Mouse (Mus musculus) midbrain, embryonic 13.5 days (tissue): ENCODE data around the gene Dido1. TPM values are rescaled to one million over a fixed set of nuclear protein-coding genes. Genes with fewer than 3 reads are reported as not detected.

Experiments used
- ATAC-seq: fragments of 200-750 bp; cut with Nextera tagmentation; 2 replicates; pipeline ENCODE4 v1.8.0; 2017; ENCODE audit warnings: mild to moderate bottlenecking, moderate TSS enrichment, moderate library complexity
- H3K27ac ChIP-seq: fragments of 300-500 bp; sonication (generic); 2 replicates; pipeline ENCODE4 v1.5.1; 2015; ENCODE audit warnings: inconsistent platforms, mild to moderate bottlenecking, moderate library complexity
- H3K27me3 ChIP-seq: fragments of 300-500 bp; sonication (generic); 2 replicates; pipeline ENCODE4 v1.6.1; 2015; ENCODE audit warnings: mild to moderate bottlenecking, inconsistent platforms
- H3K36me3 ChIP-seq: fragments of 300-500 bp; sonication (generic); 2 replicates; pipeline ENCODE4 v1.6.1; 2015; ENCODE audit warnings: mild to moderate bottlenecking, inconsistent platforms
- H3K4me1 ChIP-seq: fragments of 300-500 bp; sonication (generic); replicated peaks from 2 replicates; pipeline ENCODE4 v1.6.1; 2015; ENCODE audit warnings: inconsistent platforms
- H3K4me2 ChIP-seq: fragments of 300-500 bp; sonication (generic); replicated peaks from 2 replicates; pipeline ENCODE4 v1.6.1; 2015; ENCODE audit warnings: moderate library complexity, mild to moderate bottlenecking, inconsistent platforms
- H3K4me3 ChIP-seq: fragments of 300-500 bp; sonication (generic); replicated peaks from 2 replicates; pipeline ENCODE4 v1.5.1; 2015; ENCODE audit warnings: mild to moderate bottlenecking, inconsistent platforms
- H3K9ac ChIP-seq: fragments of 300-500 bp; sonication (generic); replicated peaks from 2 replicates; pipeline ENCODE4 v1.6.1; 2015; ENCODE audit warnings: mild to moderate bottlenecking, inconsistent platforms
- H3K9me3 ChIP-seq: fragments of 300-500 bp; sonication (generic); 2 replicates; pipeline ENCODE4 v1.6.1; 2016; ENCODE audit warnings: mild to moderate bottlenecking, inconsistent platforms
- WGBS: fragments of 180-500 bp; shearing (Covaris S2); methylation state at CpG from one replicate; pipeline ENCODE4 v1.1.7; 2015; 5-methylcytosine and 5-hydroxymethylcytosine counted together
- polyA plus RNA-seq: library from polyadenylated mRNA; unstranded; fragments of >200 nt; fragmentation: Nextera tagmentation; extraction: Ambion mirVana; gene quantifications from 2 replicates; pipeline ENCODE4 v1.2.1, GENCODE M21; 2015

The Dido1 gene
- polyA plus RNA-seq: 33.9 and 36.3 TPM in 2 replicates

DNA sequence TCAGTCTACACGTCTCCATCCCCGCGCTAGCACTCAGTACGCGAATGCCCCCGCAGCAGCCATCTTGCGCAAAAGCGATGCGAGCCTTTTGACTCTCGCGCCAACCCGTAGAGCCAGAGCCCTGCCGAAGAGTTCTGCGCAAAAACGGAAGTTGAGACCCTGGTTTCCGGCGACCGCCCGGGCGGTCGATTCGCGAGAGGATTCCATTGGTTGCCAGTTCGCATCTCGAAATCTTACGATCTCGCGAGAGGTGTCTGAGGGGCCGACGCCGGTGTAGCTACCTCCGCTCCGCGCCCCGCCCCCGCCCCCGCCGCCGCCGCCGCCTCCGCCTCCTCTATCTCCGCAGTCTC lies at the start of gene Dido1, which contains the start of gene Gid8:
TSS of gene Dido1 (minus strand) at position 77 of the 350 bp plus-strand sequence.
TSS of gene Gid8 (plus strand) at position 195 of the 350 bp plus-strand sequence.
- peak within 1 kb of the TSS; percentile 99 for H3K9ac ChIP-seq
- WGBS: 0% methylated on average over 43 of the region's 43 CpGs
- peak; percentile 96 for ATAC-seq
- peak within 1 kb of the TSS; percentile 87 for H3K4me2 ChIP-seq
- peaks cover 15% of the 10 kb centered on the region for H3K36me3 ChIP-seq
- H3K27me3 ChIP-seq: no peaks in the 10 kb centered on the region
- peak within 1 kb of the TSS; percentile 85 for H3K27ac ChIP-seq
- no peaks in the 10 kb centered on the region for H3K9me3 ChIP-seq
- peaks cover 26% of the 10 kb centered on the region for H3K4me1 ChIP-seq
- peak within 1 kb of the TSS; percentile 98 for H3K4me3 ChIP-seq

DNA sequence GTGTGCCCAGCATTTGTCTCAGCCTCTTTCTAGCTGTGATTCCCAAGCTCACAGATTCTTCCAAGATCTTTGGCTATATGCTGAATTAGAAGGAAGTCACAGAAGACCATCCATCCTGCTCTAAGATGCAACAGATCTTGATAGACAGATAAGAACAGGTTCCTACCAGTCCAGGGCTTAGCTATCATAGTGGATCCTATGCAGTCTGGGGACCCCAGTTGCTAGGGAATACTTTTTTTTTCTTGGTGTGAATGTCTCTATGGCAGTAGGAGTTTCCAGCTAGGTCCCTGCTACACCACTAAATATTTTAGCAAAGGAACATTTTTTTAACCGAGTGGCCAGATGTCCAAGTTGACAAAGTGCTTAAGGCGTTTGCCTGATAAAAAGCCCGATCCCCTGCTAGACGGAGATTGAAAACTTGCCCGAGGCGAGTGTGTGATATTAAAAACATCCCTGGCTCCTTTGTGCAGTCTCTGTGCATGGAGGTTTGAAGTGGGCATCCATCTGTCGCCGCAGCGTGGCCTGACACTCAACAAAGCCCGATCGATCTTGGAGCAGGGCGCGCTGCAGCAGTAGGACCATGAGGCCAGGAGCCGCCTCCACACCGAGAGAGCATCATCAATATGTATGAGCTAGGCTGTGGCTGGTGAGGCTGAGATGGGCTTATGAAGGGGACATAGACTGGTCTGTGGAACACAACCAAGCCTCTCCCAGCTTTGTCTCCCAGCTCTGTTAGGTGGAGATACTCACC lies 48.9 kb upstream of the Dido1 start:
- H3K9ac ChIP-seq: no peak overlapping the region
- peak overlapping the region; percentile 22; the same call in 1 of the 2 replicates for H3K4me2 ChIP-seq
- H3K4me1 ChIP-seq: peaks cover 39% of the 10 kb centered on the region
- no peaks in the 10 kb centered on the region for H3K27me3 ChIP-seq
- H3K4me3 ChIP-seq: no peak overlapping the region
- H3K36me3 ChIP-seq: no peaks in the 10 kb centered on the region
- H3K9me3 ChIP-seq: no peaks in the 10 kb centered on the region
- peak; percentile 91 for ATAC-seq
- peak overlapping the region; percentile 85 for H3K27ac ChIP-seq
- WGBS: 20% methylated on average over 15 of the region's 15 CpGs

DNA sequence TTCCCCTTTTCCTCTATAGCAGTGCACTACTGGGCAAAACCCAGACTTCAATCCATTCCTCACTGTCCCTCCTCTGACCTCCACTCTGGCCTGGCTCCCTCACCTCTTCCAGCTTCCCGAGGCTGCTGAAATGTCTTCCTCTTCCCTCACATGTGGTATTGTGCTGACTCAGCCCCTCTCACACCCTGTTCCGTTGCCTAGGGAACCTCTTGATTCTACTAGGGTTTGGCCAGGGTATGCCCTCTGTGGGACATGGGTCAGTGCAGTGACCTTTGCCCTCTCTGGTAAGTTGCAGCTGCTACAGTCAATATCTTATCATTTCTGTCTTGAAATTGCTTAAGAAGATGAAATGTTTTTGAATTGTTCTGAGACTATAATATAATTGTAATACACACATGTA lies 47.0 kb upstream of the Dido1 start:
- no peak overlapping the region for H3K27ac ChIP-seq
- no peaks in the 10 kb centered on the region for H3K9me3 ChIP-seq
- H3K27me3 ChIP-seq: no peaks in the 10 kb centered on the region; the same call in 1 of the 2 replicates
- no peak overlapping the region for H3K4me3 ChIP-seq
- no peak overlapping the region for H3K4me2 ChIP-seq
- WGBS: 17% methylated on average over 2 of the region's 2 CpGs
- H3K9ac ChIP-seq: no peak overlapping the region
- no peaks in the 10 kb centered on the region for H3K36me3 ChIP-seq
- H3K4me1 ChIP-seq: peaks cover 39% of the 10 kb centered on the region
- no peak for ATAC-seq

DNA sequence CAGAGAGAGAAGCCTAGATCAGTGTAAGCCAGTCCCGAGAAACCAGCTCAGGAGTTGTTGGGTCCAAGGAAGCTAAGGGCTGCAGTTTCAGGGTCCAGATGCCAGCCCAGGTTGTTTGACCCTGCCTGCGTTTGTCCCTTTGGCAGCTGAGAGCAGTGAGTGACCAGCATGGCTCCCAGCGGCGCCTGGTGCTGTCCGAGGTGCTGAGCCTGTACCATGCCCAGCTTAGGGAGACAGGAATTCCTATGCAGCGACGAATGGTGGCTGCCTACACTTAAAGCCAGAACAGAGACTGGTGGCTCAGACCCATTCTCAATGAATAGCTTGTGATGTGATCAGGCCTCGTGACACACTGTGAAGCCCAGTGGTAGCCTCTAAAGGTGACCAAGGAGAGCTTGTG lies 46.1 kb upstream of the Dido1 start:
- Histone ChIP-seq H3K27me3 (no peaks in the 10 kb centered on the region; the same call in 1 of the 2 replicates), H3K9me3 (no peaks in the 10 kb centered on the region), H3K4me1 (peaks cover 39% of the 10 kb centered on the region), H3K4me2 (no peak overlapping the region), H3K9ac (no peak overlapping the region), H3K4me3 (no peak overlapping the region), H3K27ac (0 out of 2 replicates have a peak overlapping the region, but pooled peaks have one; percentile 16), H3K36me3 (no peaks in the 10 kb centered on the region)
- ATAC-seq: no peak
- whole genome bisulfite sequencing: 4% methylated on average over 8 of the region's 8 CpGs

DNA sequence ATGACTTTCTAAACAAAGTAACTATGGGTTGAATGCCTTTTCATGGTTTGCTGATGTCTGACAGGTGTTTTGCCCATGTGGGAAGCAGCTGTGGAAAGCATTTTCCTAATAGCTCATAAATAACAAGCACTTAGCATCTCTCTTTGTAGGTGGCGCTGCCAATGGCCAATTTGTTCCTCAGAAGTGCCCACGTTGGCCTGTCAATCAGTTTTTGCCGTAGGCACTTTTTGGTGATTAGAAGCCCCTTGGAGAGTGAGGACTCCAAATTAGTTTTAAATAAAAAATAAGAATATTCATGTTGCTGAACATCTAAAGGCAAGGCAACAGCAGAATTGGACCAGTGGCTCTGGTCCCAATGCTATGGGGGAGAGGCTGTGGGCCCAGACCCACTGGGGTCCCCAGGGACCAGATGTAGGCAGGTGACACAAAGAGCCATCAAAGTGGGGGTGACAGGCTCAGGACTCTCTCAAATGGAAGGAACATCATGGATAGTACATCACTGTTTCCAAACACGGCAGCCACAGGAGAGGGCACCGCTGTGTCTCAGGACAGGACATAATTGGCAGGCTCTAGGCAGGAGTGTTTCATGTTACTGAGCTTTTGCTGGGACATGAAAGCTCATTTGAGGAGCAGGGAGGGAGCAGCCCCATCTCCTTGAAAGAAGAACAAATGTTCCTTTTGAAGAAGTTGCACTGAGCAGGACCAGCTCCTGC lies 45.3 kb upstream of the Dido1 start:
- WGBS: 53% methylated on average over 5 of the region's 5 CpGs
- no peak overlapping the region for H3K4me2 ChIP-seq
- ATAC-seq: peak; percentile 60
- H3K9ac ChIP-seq: no peak overlapping the region
- no peak overlapping the region for H3K27ac ChIP-seq
- H3K4me1 ChIP-seq: peaks cover 39% of the 10 kb centered on the region
- H3K9me3 ChIP-seq: no peaks in the 10 kb centered on the region
- no peaks in the 10 kb centered on the region for H3K36me3 ChIP-seq
- no peaks in the 10 kb centered on the region; the same call in 1 of the 2 replicates for H3K27me3 ChIP-seq
- no peak overlapping the region for H3K4me3 ChIP-seq

DNA sequence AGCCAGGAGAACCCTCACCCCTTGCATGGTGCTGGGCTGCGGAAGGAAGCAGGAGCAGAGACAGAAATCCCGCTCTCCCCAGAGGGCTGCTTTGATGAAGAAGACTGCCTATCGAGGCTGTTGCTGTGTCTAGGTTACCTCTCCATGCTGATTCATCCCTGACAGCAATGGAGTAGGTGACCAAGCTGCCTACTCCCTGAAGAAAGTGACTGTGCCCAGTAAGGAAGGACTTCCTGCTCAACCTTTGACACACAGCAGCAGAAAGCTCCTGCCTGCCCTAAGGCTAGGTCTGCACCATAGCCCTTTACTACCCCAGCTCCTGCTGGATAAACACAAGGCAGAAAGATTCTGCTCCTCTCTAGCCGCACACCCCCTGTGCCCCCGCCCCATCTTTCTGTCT lies 39.1 kb upstream of the Dido1 start:
- 65% methylated on average over 5 of the region's 5 CpGs for WGBS
- Histone ChIP-seq H3K27ac (no peak overlapping the region), H3K4me2 (no peak overlapping the region), H3K4me1 (peaks cover 20% of the 10 kb centered on the region), H3K36me3 (no peaks in the 10 kb centered on the region), H3K27me3 (peaks cover 7% of the 10 kb centered on the region; the same call in 1 of the 2 replicates), H3K4me3 (no peak overlapping the region), H3K9ac (no peak overlapping the region), H3K9me3 (no peaks in the 10 kb centered on the region)
- no peak for ATAC-seq

DNA sequence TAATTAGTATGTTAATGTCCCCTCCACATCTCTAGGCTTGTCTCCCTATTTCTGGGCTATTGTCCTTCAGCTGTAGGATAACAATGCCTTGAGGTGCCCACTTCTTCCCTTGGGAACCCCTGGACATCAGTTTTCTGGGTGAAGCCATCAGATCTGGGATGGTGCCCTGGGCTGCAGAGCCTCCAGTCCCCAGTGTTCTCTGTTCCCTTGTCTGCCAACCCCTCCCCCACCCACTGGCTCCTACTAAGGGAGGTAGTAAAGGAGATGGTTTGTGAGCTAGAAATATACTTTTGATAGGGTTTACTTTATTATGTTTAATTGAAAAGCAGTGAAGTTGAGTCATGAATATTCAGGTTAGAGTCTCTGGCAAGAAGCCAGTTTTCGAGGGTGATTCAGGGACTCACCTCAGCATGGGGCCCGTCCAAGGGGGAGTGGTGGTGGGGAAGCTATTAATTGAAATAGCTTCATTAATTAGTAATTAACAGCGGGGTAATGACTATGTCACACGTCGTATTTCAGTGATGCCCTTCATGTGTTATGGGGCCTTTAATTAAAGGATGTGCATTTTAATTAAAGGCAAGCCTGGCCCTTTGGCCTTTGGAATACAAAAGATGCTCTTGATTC lies 36.9 kb upstream of the Dido1 start:
- H3K4me2 ChIP-seq: no peak overlapping the region
- H3K36me3 ChIP-seq: no peaks in the 10 kb centered on the region
- H3K4me1 ChIP-seq: peaks cover 20% of the 10 kb centered on the region
- ATAC-seq: peak; percentile 43; the same call in 1 of the 2 replicates
- H3K9ac ChIP-seq: no peak overlapping the region
- H3K27ac ChIP-seq: no peak overlapping the region; the same call in 1 of the 2 replicates
- H3K4me3 ChIP-seq: no peak overlapping the region
- H3K27me3 ChIP-seq: 0 out of 2 replicates have a peak, but pooled peaks cover 7% of the 10 kb centered on the region
- no peaks in the 10 kb centered on the region for H3K9me3 ChIP-seq
- whole genome bisulfite sequencing: 23% methylated on average over 5 of the region's 5 CpGs

DNA sequence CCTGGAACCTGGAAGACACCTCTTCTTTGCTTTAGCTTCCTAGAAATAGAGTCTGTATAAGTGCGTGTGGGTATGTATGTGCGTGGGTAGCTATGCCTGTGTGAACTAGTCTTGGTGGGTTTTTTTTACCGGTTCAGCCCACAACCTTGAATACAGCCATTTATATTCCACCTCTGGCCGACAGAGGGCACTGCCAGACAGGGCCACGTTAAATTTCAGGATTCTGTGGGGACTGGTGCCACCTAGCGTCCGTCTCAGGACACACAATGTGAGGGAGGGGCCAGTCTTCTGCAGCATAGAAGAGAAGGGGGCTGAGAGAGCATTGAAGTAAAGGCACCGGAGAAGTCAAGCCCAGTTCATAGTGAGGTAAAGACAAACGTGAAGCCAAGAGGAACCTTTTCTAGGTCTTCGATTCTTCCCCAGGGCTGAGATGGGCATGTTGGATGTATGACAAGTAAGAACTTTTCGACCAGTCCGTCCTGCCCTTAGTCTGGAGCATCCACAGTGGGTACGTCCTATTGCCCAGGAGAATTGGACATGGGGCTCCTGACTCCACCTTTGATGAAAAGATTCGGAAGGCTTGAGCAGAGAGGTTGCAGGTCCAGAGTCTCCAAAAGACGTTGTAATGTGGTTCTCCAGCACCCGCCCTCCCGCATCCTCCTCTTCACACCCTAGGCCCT lies 35.6 kb upstream of the Dido1 start:
- H3K4me1 ChIP-seq: peaks cover 20% of the 10 kb centered on the region
- ATAC-seq: peak; percentile 84
- 37% methylated on average over 17 of the region's 17 CpGs for WGBS

DNA sequence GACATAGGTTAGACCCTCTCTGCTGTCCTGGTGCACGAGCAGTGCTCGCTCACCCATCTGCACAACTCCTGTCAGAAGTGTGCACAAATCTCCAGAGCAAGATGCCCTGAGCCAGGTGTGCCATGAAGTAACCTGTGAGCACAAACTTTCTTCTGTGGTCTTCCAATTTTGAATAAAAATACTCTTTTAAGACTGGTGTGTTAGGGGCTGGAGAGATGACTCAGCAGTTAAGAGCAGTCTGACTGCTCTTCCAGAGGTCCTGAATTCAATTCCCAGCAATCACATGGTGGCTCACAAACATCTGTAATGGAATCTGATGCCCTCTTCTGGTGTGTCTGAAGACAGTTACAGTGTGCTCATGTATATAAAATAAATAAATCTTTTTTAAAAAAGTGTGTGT lies 33.5 kb upstream of the Dido1 start:
- Histone ChIP-seq H3K36me3 (no peaks in the 10 kb centered on the region), H3K9ac (no peak overlapping the region), H3K27me3 (no peaks in the 10 kb centered on the region), H3K9me3 (no peaks in the 10 kb centered on the region), H3K4me3 (no peak overlapping the region), H3K4me2 (no peak overlapping the region), H3K27ac (no peak overlapping the region), H3K4me1 (peaks cover 12% of the 10 kb centered on the region)
- ATAC-seq: no peak
- WGBS: 96% methylated on average over 2 of the region's 2 CpGs

More for the DNA sequence above, 35.6 kb upstream of the Dido1 start:
- no peak overlapping the region for H3K4me3 ChIP-seq
- H3K9me3 ChIP-seq: no peaks in the 10 kb centered on the region
- H3K36me3 ChIP-seq: no peaks in the 10 kb centered on the region
- H3K9ac ChIP-seq: no peak overlapping the region
- no peak overlapping the region for H3K27ac ChIP-seq
- no peak overlapping the region for H3K4me2 ChIP-seq
- H3K27me3 ChIP-seq: 0 out of 2 replicates have a peak, but pooled peaks cover 7% of the 10 kb centered on the region

DNA sequence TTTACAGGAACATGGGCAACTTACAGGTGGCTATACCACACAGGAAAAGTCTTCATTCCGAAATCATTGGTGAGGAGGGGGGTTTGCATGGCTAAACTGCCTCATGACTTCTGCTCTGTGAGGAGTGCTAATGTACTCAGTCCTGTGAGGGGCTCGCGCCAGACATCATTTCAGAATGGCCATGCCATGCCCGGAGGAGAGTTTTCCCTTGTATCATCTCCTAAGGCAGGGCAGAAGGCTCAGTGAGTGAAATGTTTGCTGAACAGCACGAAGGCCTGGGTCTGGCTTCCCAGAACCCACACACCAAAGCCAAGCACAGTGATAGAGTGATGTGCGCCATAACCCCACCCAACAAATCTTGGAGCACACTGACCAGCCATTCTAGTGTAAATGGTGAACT lies 33.0 kb upstream of the Dido1 start:
- 86% methylated on average over 6 of the region's 6 CpGs for WGBS
- no peaks in the 10 kb centered on the region for H3K36me3 ChIP-seq
- no peak for ATAC-seq
- H3K9ac ChIP-seq: no peak overlapping the region
- H3K9me3 ChIP-seq: no peaks in the 10 kb centered on the region
- no peak overlapping the region for H3K4me2 ChIP-seq
- H3K4me1 ChIP-seq: peaks cover 12% of the 10 kb centered on the region
- no peaks in the 10 kb centered on the region for H3K27me3 ChIP-seq
- H3K4me3 ChIP-seq: no peak overlapping the region
- no peak overlapping the region for H3K27ac ChIP-seq

DNA sequence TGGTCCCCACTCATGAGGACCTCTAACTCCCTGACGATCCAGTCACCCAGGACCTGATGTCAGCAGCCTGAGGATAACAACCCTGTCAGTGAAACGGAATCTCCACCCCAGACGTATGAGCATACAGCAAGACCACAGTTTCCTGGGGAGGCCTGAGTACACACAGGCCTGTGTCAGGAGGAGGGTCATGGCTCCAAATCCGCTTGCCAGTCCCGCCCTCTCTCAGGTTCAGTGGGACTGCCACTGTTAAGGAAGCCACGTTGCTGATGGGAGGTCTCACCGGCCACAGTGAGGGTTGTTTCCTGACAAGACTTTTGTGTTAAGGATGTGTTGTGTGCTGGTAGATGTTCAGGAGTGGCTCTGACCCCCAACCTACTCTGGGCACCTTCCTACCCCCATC lies 31.6 kb upstream of the Dido1 start:
- WGBS: 81% methylated on average over 7 of the region's 7 CpGs
- Histone ChIP-seq H3K4me3 (no peak overlapping the region), H3K36me3 (no peaks in the 10 kb centered on the region), H3K4me1 (peaks cover 4% of the 10 kb centered on the region), H3K9me3 (no peaks in the 10 kb centered on the region), H3K27me3 (no peaks in the 10 kb centered on the region), H3K9ac (no peak overlapping the region), H3K27ac (no peak overlapping the region), H3K4me2 (no peak overlapping the region)
- no peak for ATAC-seq
